Mouse (Mus musculus) liver, embryonic 15.5 days (tissue): ENCODE measurements around the gene Nckap5. TPM values are rescaled to one million over a fixed set of nuclear protein-coding genes. Genes with fewer than 3 reads are reported as not detected.

Experiments used
- ATAC-seq: fragments of 200-750 bp; cut with Nextera tagmentation; 2 replicates; pipeline ENCODE4 v1.8.0; 2017; ENCODE audit warnings: moderate number of reproducible peaks, mild to moderate bottlenecking, moderate library complexity; ENCODE audit not compliant: insufficient read depth
- H3K27ac ChIP-seq: fragments of 300-500 bp; sonication (generic); replicated peaks from 2 replicates; pipeline ENCODE4 v1.5.1; 2015; ENCODE audit warnings: mild to moderate bottlenecking, inconsistent platforms
- H3K27me3 ChIP-seq: fragments of 300-500 bp; sonication (generic); 2 replicates; pipeline ENCODE4 v1.6.1; 2015; ENCODE audit warnings: mild to moderate bottlenecking, inconsistent platforms
- H3K36me3 ChIP-seq: fragments of 300-500 bp; sonication (generic); replicated peaks from 2 replicates; pipeline ENCODE4 v1.6.1; 2015; ENCODE audit warnings: moderate library complexity, mild to moderate bottlenecking, inconsistent platforms
- H3K4me1 ChIP-seq: fragments of 300-500 bp; sonication (generic); replicated peaks from 2 replicates; pipeline ENCODE4 v1.6.1; 2015; ENCODE audit warnings: inconsistent platforms
- H3K4me2 ChIP-seq: fragments of 300-500 bp; sonication (generic); 2 replicates; pipeline ENCODE4 v1.6.1; 2015; ENCODE audit warnings: moderate library complexity, mild to moderate bottlenecking, inconsistent platforms
- H3K4me3 ChIP-seq: fragments of 300-500 bp; sonication (generic); replicated peaks from 2 replicates; pipeline ENCODE4 v1.5.1; 2015; ENCODE audit warnings: mild to moderate bottlenecking, inconsistent platforms
- H3K9ac ChIP-seq: fragments of 300-500 bp; sonication (generic); 2 replicates; pipeline ENCODE4 v1.6.1; 2015; ENCODE audit warnings: moderate library complexity, mild to moderate bottlenecking, inconsistent platforms
- H3K9me3 ChIP-seq: fragments of 300-500 bp; sonication (generic); replicated peaks from 2 replicates; pipeline ENCODE4 v1.6.1; 2016; ENCODE audit warnings: inconsistent platforms
- WGBS: fragments of 180-500 bp; shearing (Covaris S2); methylation state at CpG from one replicate; pipeline ENCODE4 v1.1.7; 2015; ENCODE audit warnings: mixed read lengths; ENCODE audit not compliant: insufficient replicate concordance; 5-methylcytosine and 5-hydroxymethylcytosine counted together
- polyA plus RNA-seq: library from polyadenylated mRNA; unstranded; fragments of >200 nt; fragmentation: Nextera tagmentation; extraction: Ambion mirVana; gene quantifications from 2 replicates; pipeline ENCODE4 v1.2.1, GENCODE M21; 2015

Gene Nckap5
- polyA plus RNA-seq, 1 experiment from 2014 or later = 0.99 TPM

GRCm38 (mm10) chr1:126007571-126007970 lies 823.0 kb downstream of the Nckap5 start:
- Histone ChIP-seq H3K9me3 (no peaks in the 10 kb centered on the region), H3K27ac (no peak overlapping the region), H3K27me3 (no peaks in the 10 kb centered on the region), H3K4me2 (no peak overlapping the region), H3K9ac (no peak overlapping the region), H3K36me3 (no peaks in the 10 kb centered on the region), H3K4me3 (no peak overlapping the region), H3K4me1 (no peaks in the 10 kb centered on the region)
- ATAC-seq = no peak
- WGBS = 69% methylated on average over 4 of the region's 4 CpGs

GRCm38 (mm10) chr1:126005672-126006071 lies 824.9 kb downstream of the Nckap5 start:
- no peaks in the 10 kb centered on the region for H3K9me3 ChIP-seq
- H3K4me3 ChIP-seq = no peak overlapping the region
- H3K27me3 ChIP-seq = no peaks in the 10 kb centered on the region
- no peak for ATAC-seq
- WGBS = 32% methylated on average over 5 of the region's 5 CpGs
- H3K9ac ChIP-seq = no peak overlapping the region
- H3K36me3 ChIP-seq = no peaks in the 10 kb centered on the region
- H3K4me1 ChIP-seq = no peaks in the 10 kb centered on the region
- H3K27ac ChIP-seq = no peak overlapping the region
- no peak overlapping the region for H3K4me2 ChIP-seq

- H3K9me3 ChIP-seq = no peaks in the 10 kb centered on the region
- no peaks in the 10 kb centered on the region for H3K4me1 ChIP-seq
- H3K4me3 ChIP-seq = no peak overlapping the region
- H3K27ac ChIP-seq = no peak overlapping the region
- no peak overlapping the region for H3K4me2 ChIP-seq
- no peaks in the 10 kb centered on the region for H3K36me3 ChIP-seq
- no peak for ATAC-seq
- WGBS = 56% methylated on average over 3 of the region's 3 CpGs
- no peaks in the 10 kb centered on the region for H3K27me3 ChIP-seq
- H3K9ac ChIP-seq = no peak overlapping the region
Measured at GRCm38 (mm10) chr1:125996540-125996939, 834.1 kb downstream of the Nckap5 start.

DNA sequence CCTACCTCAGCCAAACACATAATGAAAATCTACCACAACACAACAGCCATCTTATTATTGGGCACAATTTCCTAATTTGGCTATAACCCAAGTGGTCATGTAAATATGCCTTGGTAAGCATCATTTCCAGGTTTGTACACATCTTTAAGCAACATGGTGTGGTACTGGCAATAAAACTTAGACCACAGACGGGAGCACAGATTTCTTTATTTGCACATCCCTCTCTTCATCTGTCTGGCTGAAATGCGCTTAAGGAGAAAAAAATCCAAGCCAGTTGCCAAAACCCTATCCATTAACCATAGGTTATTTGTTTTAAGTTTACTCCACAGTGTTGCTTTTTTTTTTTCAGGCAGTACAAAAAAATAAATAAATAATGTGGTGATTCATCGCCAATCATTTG lies 842.8 kb downstream of the Nckap5 start:
- no peaks in the 10 kb centered on the region for H3K27me3 ChIP-seq
- H3K9me3 ChIP-seq = no peaks in the 10 kb centered on the region
- no peaks in the 10 kb centered on the region for H3K36me3 ChIP-seq
- H3K4me3 ChIP-seq = no peak overlapping the region
- no peaks in the 10 kb centered on the region for H3K4me1 ChIP-seq
- WGBS = 65% methylated on average over 3 of the region's 3 CpGs
- no peak for ATAC-seq
- no peak overlapping the region for H3K27ac ChIP-seq
- H3K4me2 ChIP-seq = no peak overlapping the region
- H3K9ac ChIP-seq = no peak overlapping the region

DNA sequence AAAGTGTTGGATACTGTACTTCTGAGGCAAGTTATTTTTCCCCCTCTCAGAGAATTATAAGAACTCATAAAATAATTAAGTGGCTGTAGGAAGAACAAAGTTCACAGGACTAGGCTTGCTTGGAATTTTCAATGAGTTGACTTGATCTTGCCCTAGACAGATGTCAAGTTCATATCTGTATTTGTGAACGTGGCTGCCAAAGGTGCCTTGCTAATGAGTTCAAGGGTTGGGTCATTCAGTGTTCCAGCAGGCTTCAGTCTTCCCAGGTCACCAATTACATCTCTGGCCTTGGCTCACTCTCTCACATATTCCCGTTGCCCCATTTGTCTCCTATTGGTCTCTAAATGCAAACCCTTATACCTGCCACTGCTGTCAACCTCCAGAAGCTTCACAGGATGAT lies 846.0 kb downstream of the Nckap5 start:
- no peak for ATAC-seq
- 50% methylated on average over 2 of the region's 2 CpGs for WGBS

DNA sequence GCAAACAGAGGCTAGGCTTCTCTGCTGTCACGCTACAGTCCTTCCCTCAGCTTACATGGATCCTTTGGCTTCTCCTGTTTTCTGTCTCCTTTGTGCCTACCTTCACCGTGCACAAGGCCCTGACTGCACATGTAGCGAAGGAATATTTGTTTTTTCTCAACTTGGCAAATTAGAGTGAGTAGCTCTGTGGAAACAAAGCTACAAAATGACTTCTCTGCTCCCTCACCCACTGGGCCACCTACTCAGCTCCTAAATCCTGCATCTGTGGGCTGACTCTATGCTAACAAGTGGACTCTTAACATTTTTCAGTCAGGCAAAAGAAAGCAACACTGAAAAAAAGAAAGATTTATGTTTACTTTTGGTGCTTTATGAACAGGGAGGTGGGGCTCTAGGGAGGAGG lies 856.0 kb downstream of the Nckap5 start:
- WGBS = 71% methylated on average over 3 of the region's 3 CpGs
- Histone ChIP-seq H3K27ac (no peak overlapping the region), H3K4me1 (no peaks in the 10 kb centered on the region), H3K4me2 (no peak overlapping the region), H3K4me3 (no peak overlapping the region), H3K36me3 (no peaks in the 10 kb centered on the region), H3K9ac (no peak overlapping the region), H3K27me3 (no peaks in the 10 kb centered on the region), H3K9me3 (no peaks in the 10 kb centered on the region)
- ATAC-seq = no peak

More for the DNA sequence above, 846.0 kb downstream of the Nckap5 start:
- H3K4me1 ChIP-seq = no peaks in the 10 kb centered on the region
- no peaks in the 10 kb centered on the region for H3K9me3 ChIP-seq
- H3K27ac ChIP-seq = no peak overlapping the region
- no peaks in the 10 kb centered on the region for H3K27me3 ChIP-seq
- no peak overlapping the region for H3K9ac ChIP-seq
- H3K4me2 ChIP-seq = no peak overlapping the region
- no peaks in the 10 kb centered on the region for H3K36me3 ChIP-seq
- H3K4me3 ChIP-seq = no peak overlapping the region

DNA sequence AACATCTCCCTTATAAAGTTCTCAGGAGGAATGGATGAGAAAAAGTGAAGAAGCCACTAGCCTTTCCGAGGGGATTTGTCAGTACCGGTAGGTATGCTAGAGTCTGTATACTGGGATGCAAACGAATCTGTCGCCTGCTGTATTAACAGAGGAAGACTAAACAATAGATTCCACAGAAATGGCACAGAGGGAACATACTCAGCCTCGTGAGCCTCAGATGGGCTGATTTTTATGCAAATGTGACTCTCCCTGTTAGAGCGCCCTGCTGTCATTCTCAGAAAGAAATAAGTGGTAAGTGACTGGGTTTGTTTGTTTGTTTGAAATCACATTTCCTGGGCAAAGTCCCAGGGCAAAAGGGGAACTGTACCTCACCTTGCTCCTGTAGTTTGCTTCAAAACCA lies 858.7 kb downstream of the Nckap5 start:
- no peak overlapping the region for H3K4me2 ChIP-seq
- no peak overlapping the region for H3K9ac ChIP-seq
- no peaks in the 10 kb centered on the region for H3K27me3 ChIP-seq
- no peaks in the 10 kb centered on the region for H3K4me1 ChIP-seq
- no peak overlapping the region for H3K27ac ChIP-seq
- WGBS = 53% methylated on average over 6 of the region's 6 CpGs
- no peak for ATAC-seq
- H3K36me3 ChIP-seq = no peaks in the 10 kb centered on the region
- H3K9me3 ChIP-seq = no peaks in the 10 kb centered on the region
- no peak overlapping the region for H3K4me3 ChIP-seq

- ATAC-seq = no peak
- H3K4me3 ChIP-seq = no peak overlapping the region
- no peaks in the 10 kb centered on the region for H3K36me3 ChIP-seq
- no peaks in the 10 kb centered on the region for H3K4me1 ChIP-seq
- H3K27me3 ChIP-seq = no peaks in the 10 kb centered on the region
- WGBS = 54% methylated on average over 6 of the region's 6 CpGs
- no peak overlapping the region for H3K9ac ChIP-seq
- H3K9me3 ChIP-seq = no peaks in the 10 kb centered on the region
- no peak overlapping the region for H3K4me2 ChIP-seq
- no peak overlapping the region for H3K27ac ChIP-seq
Measured at GRCm38 (mm10) chr1:125967671-125968070, 862.9 kb downstream of the Nckap5 start.

DNA sequence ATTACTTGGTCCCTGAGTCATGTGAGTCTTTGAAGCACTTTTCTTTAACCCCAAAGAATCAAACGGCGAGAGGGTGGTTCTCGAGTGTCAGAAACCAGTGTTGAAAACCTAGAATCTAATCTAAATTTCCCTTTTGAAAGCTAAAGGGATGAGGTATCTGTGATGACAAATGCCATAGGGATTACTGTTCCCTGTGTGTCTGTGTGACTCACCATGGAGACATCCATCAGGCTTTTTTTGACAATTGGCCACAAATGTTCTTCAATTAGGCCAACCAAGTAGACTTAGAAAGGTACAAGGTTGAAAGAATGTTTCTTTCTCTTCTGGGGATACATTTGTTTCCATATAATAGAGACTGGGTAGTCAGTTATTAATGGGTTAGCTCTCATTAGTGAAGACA lies 879.6 kb downstream of the Nckap5 start:
- 76% methylated on average over 3 of the region's 3 CpGs for WGBS
- Histone ChIP-seq H3K9me3 (no peaks in the 10 kb centered on the region), H3K27ac (no peak overlapping the region), H3K4me1 (no peaks in the 10 kb centered on the region), H3K4me3 (no peak overlapping the region), H3K4me2 (no peak overlapping the region), H3K36me3 (no peaks in the 10 kb centered on the region), H3K9ac (no peak overlapping the region), H3K27me3 (no peaks in the 10 kb centered on the region)
- no peak for ATAC-seq

DNA sequence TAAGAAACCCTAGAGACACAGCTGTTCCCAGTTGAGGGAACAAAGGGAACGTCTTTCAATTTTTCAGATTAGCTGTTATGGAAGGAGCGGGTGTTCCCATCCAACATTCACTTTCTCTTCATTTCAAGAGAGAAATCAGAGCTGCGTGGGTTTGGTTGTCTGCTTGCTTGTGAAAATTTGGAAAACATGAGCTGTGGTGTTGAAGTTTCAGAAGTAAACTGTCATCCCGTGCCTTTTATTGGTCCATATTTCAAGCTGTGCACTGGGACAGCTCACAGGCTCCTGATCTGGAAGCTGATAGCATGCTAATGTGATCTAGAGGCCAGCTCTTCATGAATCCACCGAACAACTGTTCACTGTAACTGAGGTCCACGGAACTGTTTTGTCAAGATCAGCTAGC lies 881.5 kb downstream of the Nckap5 start:
- Histone ChIP-seq H3K9ac (no peak overlapping the region), H3K4me3 (no peak overlapping the region), H3K4me2 (no peak overlapping the region), H3K9me3 (no peaks in the 10 kb centered on the region), H3K27ac (no peak overlapping the region), H3K27me3 (no peaks in the 10 kb centered on the region), H3K4me1 (no peaks in the 10 kb centered on the region), H3K36me3 (no peaks in the 10 kb centered on the region)
- no peak for ATAC-seq
- WGBS = 59% methylated on average over 6 of the region's 6 CpGs

DNA sequence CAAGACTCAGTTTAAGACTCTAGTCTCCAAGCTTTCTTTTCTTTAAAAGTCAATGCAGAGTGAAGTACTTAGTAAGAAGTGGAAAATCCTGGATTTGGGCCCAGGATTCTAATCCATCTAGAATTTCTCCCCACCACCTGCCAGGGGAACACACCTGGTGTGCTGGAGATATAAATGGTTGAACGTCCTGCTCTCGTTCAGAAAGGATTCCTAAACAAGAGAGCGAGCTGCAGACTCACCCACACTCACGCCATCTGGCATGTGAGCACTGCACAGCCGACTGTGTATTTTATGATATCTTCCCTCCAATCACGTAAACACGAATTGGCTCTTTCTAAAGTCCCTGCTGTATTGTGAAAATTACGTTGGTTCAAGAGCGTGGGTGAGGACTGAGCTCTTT lies 885.5 kb downstream of the Nckap5 start:
- Histone ChIP-seq H3K9ac (no peak overlapping the region), H3K36me3 (no peaks in the 10 kb centered on the region), H3K4me1 (no peaks in the 10 kb centered on the region), H3K27me3 (no peaks in the 10 kb centered on the region), H3K4me2 (no peak overlapping the region), H3K27ac (no peak overlapping the region), H3K4me3 (no peak overlapping the region), H3K9me3 (no peaks in the 10 kb centered on the region)
- ATAC-seq = no peak
- 61% methylated on average over 9 of the region's 9 CpGs for WGBS

- 49% methylated on average over 1 of the region's 1 CpGs for WGBS
- H3K4me3 ChIP-seq = no peak overlapping the region
- ATAC-seq = no peak
- no peak overlapping the region for H3K27ac ChIP-seq
- H3K36me3 ChIP-seq = no peaks in the 10 kb centered on the region
- H3K9ac ChIP-seq = no peak overlapping the region
- H3K27me3 ChIP-seq = no peaks in the 10 kb centered on the region
- no peak overlapping the region for H3K4me2 ChIP-seq
- H3K9me3 ChIP-seq = no peaks in the 10 kb centered on the region
- H3K4me1 ChIP-seq = no peaks in the 10 kb centered on the region
Measured at GRCm38 (mm10) chr1:125943305-125943704, 887.3 kb downstream of the Nckap5 start.
